Mouse (Mus musculus): ENCODE data around the gene Olfr1469.
"Not testable (repeated sequence)": the region's sequence is repeated elsewhere in the genome, so short reads cannot be mapped to it uniquely, and the experiment has no call there.

Olfr1469 gene

DNA sequence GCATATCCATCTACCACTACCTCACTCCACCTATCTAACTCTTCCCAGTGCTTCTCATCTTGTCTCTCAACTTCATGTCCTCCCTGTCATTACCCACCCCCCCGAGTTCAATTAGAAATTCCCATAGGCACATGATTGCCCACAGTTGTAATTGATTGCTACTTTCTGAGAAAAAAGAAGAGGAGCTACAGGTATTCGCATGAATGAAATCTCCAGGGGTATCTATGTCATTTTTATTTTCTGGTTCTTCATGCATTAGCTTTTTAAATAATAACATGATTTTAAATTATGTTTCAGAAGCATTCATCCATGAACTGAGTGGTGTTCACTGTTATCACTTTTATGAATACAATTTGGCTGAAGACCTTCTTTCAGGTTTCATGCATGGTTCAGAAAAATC is at the start of gene Olfr1469:
Gene Olfr1469 (plus strand): TSS at position 301 of the 400 bp plus-strand sequence.
- DNase-seq (ENCODE audit: low spot score) = no peak

DNA sequence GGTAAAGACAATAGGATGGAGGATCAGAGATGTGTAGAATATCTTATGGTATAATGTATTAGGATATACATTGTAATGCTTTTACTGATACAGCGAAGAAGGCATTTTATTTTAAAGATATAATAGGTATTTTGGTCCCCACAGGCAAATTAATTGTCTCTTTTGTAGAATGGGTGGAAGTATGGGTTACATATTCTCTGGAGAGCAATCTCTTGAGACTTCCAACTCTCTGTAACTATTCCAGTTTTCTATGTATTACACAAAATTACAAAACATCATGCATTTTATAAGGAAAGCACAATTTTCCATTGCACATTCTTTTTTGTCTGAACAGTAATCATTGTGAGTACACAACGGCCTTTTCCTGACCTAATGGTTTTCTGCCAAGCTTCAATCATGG is 45.7 kb upstream of the Olfr1469 start, which contains the start of gene Olfr1467:
Gene Olfr1467 (plus strand): TSS at position 301 of the 400 bp plus-strand sequence.
- no peak for DNase-seq (ENCODE audit: low spot score)

DNA sequence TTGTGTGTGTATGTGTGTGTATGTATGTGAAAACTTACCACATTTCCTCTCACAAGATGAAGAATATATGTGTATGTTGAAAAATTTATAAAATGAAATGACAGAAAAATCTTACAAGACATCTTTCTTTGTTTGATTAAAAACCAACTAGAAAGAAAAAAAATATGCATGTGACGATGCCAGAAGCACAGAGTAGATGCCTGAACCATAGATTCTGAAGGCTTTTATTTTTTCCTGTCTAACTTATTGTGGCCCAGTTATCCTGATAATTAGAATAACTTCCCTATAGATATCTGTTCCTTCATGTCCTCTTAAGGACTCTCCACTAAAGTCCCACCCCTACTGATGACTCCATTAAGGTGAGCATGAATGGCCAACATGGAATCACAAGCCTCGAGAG is 35.5 kb downstream of the Olfr1469 start, which contains the start of gene Olfr1471:
Gene Olfr1471 (plus strand): TSS at position 301 of the 400 bp plus-strand sequence.
- DNase-seq (ENCODE audit: low spot score) = not testable (repeated sequence)

DNA sequence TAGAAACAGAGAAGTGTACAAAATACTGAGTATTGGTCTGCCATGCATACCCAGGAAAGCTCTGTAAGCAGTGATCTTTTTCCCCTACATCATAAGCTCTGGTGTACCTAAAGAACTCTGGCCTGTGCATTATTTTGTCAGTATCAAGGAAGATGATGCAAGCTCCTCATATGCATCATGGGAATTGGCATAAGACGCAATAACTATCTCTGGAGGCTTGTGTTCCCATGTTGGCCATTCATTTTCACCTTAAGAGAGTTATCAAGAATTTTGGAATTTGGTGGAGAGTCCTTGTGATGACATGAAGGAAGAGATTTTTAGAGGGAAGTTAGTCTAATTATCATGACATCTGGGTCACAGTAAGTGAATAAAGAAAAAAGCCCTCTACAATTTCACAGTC is 48.3 kb downstream of the Olfr1469 start, which contains the start of gene Olfr1472:
Gene Olfr1472 (minus strand): TSS at position 101 of the 400 bp plus-strand sequence.
- DNase-seq (ENCODE audit: low spot score) = no peak
